ENCODE assay signal across 22 mouse cellular contexts in genomic region chr15:7253326-7253725, GRCm38 (mm10).
DNase-seq lines count a peak whose midpoint lies in the region; ATAC-seq lines count a peak whose summit lies in the region.
"Had no signal": no experiment of that assay in that cellular context is flagged by ENCODE, and none has a peak within 500 bp of the region (broad histone marks: within the 10 kb centered on the region; RNA-seq: fewer than 3 reads in every experiment).

No protein-coding gene starts in this region.

- no peak overlapping the region for H3K9ac ChIP-seq in intestine, embryonic 14.5 days (ENCODE audit: low read length)
- no peak overlapping the region for H3K9ac ChIP-seq in intestine, embryonic 16.5 days (ENCODE audit: low read depth, low read length)
- H3K9ac ChIP-seq: embryonic facial prominence, embryonic 12.5 days; forebrain, embryonic 13.5 days; forebrain, embryonic 15.5 days had no signal

- peak; percentile 74 for DNase-seq in heart, adult 11 months
- DNase-seq in heart, adult 9 months (ENCODE audit: low spot score in 2 of 2): no peak
- DNase-seq in intestine, embryonic 14.5 days (ENCODE audit: low spot score): peak; percentile 37
- peak; percentile 33 for DNase-seq in testis, postnatal 10 days (ENCODE audit: low spot score)
- DNase-seq: adrenal gland, adult 8-10 months; adrenal gland, postnatal 14 days; adrenal gland, postnatal 36 days; B cell, adult 2 months; cerebellum, adult 11-12 months; cerebellum, adult 2 months; cerebellum, adult 9-10 months; cerebellum, postnatal 10 days; cerebellum, postnatal 25 days had no signal

- no peak overlapping the region for H3K4me2 ChIP-seq in intestine, embryonic 14.5 days (ENCODE audit: low read length)
- no peak overlapping the region for H3K4me2 ChIP-seq in intestine, embryonic 16.5 days (ENCODE audit: low read depth, low read length)
- H3K4me2 ChIP-seq: embryonic facial prominence, embryonic 12.5 days; forebrain, embryonic 13.5 days; forebrain, embryonic 15.5 days had no signal

- H3K4me1 ChIP-seq in intestine, embryonic 14.5 days (replicated peaks; ENCODE audit: control insufficient read depth, insufficient read depth, low read length): no peaks in the 10 kb centered on the region
- H3K4me1 ChIP-seq in intestine, embryonic 16.5 days (ENCODE audit: control insufficient read depth, insufficient read depth, low read length): no peaks in the 10 kb centered on the region
- H3K4me1 ChIP-seq: embryonic facial prominence, embryonic 10.5 days; embryonic facial prominence, embryonic 12.5 days; forebrain, embryonic 13.5 days; forebrain, embryonic 15.5 days had no signal

- WGBS in intestine, embryonic 14.5 days: 97% methylated on average over 6 of the region's 6 CpGs
- WGBS in intestine, embryonic 16.5 days: 97% methylated on average over 6 of the region's 6 CpGs

- peaks cover 27% of the 10 kb centered on the region for H3K36me3 ChIP-seq in intestine, embryonic 14.5 days (ENCODE audit: control insufficient read depth, insufficient read depth, low read length)
- peaks cover 3% of the 10 kb centered on the region; the same call in 1 of the 2 replicates for H3K36me3 ChIP-seq in intestine, embryonic 16.5 days (ENCODE audit: control insufficient read depth, insufficient read depth, low read length)
- H3K36me3 ChIP-seq: forebrain, embryonic 15.5 days; G1E had no signal

- H3K9me3 ChIP-seq in intestine, embryonic 14.5 days (ENCODE audit: control insufficient read depth, low read length): peaks cover 13% of the 10 kb centered on the region
- H3K9me3 ChIP-seq in intestine, embryonic 16.5 days (ENCODE audit: control insufficient read depth, low read length): peaks cover 8% of the 10 kb centered on the region
- H3K9me3 ChIP-seq: forebrain, embryonic 13.5 days; forebrain, embryonic 15.5 days; G1E had no signal

- ATAC-seq in intestine, embryonic 14.5 days (replicated peaks; ENCODE audit: low FRiP score, low TSS enrichment, low read depth): no peak
- no peak for ATAC-seq in intestine, embryonic 16.5 days
- ATAC-seq: activated CD4-positive, CD25-positive, alpha-beta regulatory T cell, adult 4 months; CD4-positive, CD25-positive, alpha-beta regulatory T cell, adult 4 months; forebrain, embryonic 13.5 days; forebrain, embryonic 15.5 days; Patski had no signal

- no peaks in the 10 kb centered on the region for H3K27me3 ChIP-seq in intestine, embryonic 14.5 days (replicated peaks; ENCODE audit: control insufficient read depth, insufficient read depth, low read length)
- H3K27me3 ChIP-seq in intestine, embryonic 16.5 days (replicated peaks; ENCODE audit: control insufficient read depth, insufficient read depth, low read length): no peaks in the 10 kb centered on the region
- H3K27me3 ChIP-seq: embryonic facial prominence, embryonic 12.5 days; forebrain, embryonic 13.5 days; forebrain, embryonic 15.5 days had no signal

- no peak overlapping the region for H3K4me3 ChIP-seq in intestine, embryonic 14.5 days (ENCODE audit: low read depth, low read length)
- no peak overlapping the region for H3K4me3 ChIP-seq in intestine, embryonic 16.5 days (ENCODE audit: low read length)
- H3K4me3 ChIP-seq: embryonic facial prominence, embryonic 10.5 days; embryonic facial prominence, embryonic 12.5 days; forebrain, embryonic 13.5 days; forebrain, embryonic 15.5 days had no signal

- H3K27ac ChIP-seq in intestine, embryonic 14.5 days (ENCODE audit: low read depth): no peak overlapping the region
- H3K27ac ChIP-seq in intestine, embryonic 16.5 days (ENCODE audit: low read length): no peak overlapping the region
- H3K27ac ChIP-seq: embryonic facial prominence, embryonic 10.5 days; embryonic facial prominence, embryonic 12.5 days; forebrain, embryonic 13.5 days; forebrain, embryonic 15.5 days had no signal

Comparison
In these comparisons a context has a peak if more than half of its experiments do, and no peak if none do; other contexts are left out.
1. DNase-seq: peak in heart, adult 11 months (single experiment), intestine, embryonic 14.5 days (single experiment) and testis, postnatal 10 days (single experiment); none in heart, adult 9 months (0 of 2).